Mouse (Mus musculus): ENCODE measurements around the gene Kmt2b. TPM values are rescaled to one million over a fixed set of nuclear protein-coding genes. Genes with fewer than 3 reads are reported as not detected.

Gene Kmt2b
- polyA plus RNA-seq, 1 experiment from 2014 or later = 8.1 TPM

DNA sequence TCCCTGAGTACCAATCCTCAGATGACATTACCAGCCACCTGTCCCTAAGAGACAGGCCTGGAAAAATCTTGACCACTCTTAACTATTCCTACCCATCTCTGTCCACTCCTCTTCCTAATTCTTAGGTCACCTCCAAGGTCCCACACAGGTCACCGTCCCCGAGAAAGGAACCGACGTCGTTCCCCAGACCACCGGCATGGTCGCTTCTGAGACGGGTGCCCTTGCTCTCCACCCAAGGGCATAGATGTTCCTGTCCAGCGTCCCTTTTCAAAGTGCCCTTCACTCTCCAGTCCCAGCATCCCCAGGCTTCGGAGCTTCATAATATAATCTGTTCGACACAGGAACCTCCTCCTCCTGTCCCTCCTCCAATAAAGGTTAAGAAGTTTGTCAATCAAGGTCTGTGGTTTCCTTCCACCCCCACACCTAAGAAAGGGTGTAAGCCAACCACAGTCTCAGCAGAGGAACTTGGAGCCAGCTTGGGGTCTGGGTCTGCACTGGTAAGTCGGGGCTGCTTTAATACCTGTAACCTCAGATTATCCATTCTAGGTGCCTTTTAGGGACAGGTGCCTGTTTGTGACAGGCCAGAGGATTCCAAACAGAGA, 23.5 kb downstream of the Kmt2b start, which contains the start of gene Igflr1:
TSS of gene Igflr1 (plus strand) at position 458 of the 602 bp plus-strand sequence.
- ATAC-seq (replicated peaks; ENCODE audit: insufficient number of reproducible peaks, low FRiP score, low TSS enrichment) = no peak
- H3K9me3 ChIP-seq (replicated peaks; ENCODE audit: control insufficient read depth, low read length) = no peaks in the 10 kb centered on the region
- peak within 1 kb of the TSS; percentile 84 for H3K4me2 ChIP-seq
- peaks cover 5% of the 10 kb centered on the region; the same call in 1 of the 2 replicates for H3K4me1 ChIP-seq (ENCODE audit: control insufficient read depth, insufficient read depth, low read length)
- no peak within 1 kb of the TSS for H3K27ac ChIP-seq (ENCODE audit: low read depth, low read length)
- H3K36me3 ChIP-seq (ENCODE audit: control insufficient read depth, insufficient read depth, low read length) = peaks cover 13% of the 10 kb centered on the region
- H3K9ac ChIP-seq (ENCODE audit: low read depth, low read length) = no peak within 1 kb of the TSS
- H3K4me3 ChIP-seq (ENCODE audit: low read depth, low read length) = peak within 1 kb of the TSS; percentile 79; the same call in 1 of the 2 replicates
- 92% methylated on average over 12 of the region's 12 CpGs for WGBS (ENCODE audit: insufficient replicate concordance)
- H3K27me3 ChIP-seq (ENCODE audit: control insufficient read depth, insufficient read depth, low read length) = no peaks in the 10 kb centered on the region

DNA sequence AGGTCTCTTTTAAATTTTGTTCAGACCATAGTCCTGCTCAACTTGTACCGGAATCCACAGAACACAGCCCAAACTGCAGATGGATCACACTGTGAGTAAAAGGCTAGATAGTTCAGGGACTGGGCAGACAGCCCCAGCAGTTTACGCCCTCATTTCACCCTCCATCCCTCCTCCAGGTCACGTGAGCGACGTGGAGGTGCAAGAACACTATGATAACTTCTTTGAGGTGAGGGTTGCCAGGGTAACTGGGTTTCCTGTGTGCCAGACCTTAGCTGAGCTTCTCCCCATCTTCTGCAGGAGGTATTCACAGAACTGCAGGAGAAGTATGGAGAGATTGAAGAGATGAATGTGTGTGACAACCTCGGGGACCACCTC, 24.6 kb downstream of the Kmt2b start:
- Histone ChIP-seq H3K9ac (ENCODE audit: low read depth, low read length) (peak overlapping the region; percentile 92), H3K4me3 (ENCODE audit: low read depth, low read length) (peak overlapping the region; percentile 79), H3K27ac (ENCODE audit: low read depth, low read length) (no peak overlapping the region), H3K4me2 (peak overlapping the region; percentile 84), H3K4me1 (ENCODE audit: control insufficient read depth, insufficient read depth, low read length) (peaks cover 7% of the 10 kb centered on the region; the same call in 1 of the 2 replicates), H3K9me3 (replicated peaks; ENCODE audit: control insufficient read depth, low read length) (no peaks in the 10 kb centered on the region), H3K36me3 (ENCODE audit: control insufficient read depth, insufficient read depth, low read length) (peaks cover 1% of the 10 kb centered on the region; the same call in 1 of the 2 replicates), H3K27me3 (ENCODE audit: control insufficient read depth, insufficient read depth, low read length) (no peaks in the 10 kb centered on the region)
- 0 out of 2 replicates have a peak, but pooled peaks have one; percentile 3 for ATAC-seq (replicated peaks; ENCODE audit: insufficient number of reproducible peaks, low FRiP score, low TSS enrichment)
- WGBS (ENCODE audit: insufficient replicate concordance) = 31% methylated on average over 6 of the region's 6 CpGs

GRCm38 (mm10) chr7:30563117-30563905, 25.2 kb downstream of the Kmt2b start, which contains the start of the genes U2af1l4, Gm49396 and Psenen:
U2af1l4 (plus strand) TSS chr7:30563301.
Gm49396 (plus strand) TSS chr7:30563344.
Psenen (minus strand) TSS chr7:30563627.
- H3K9me3 ChIP-seq (replicated peaks; ENCODE audit: control insufficient read depth, low read length) = no peaks in the 10 kb centered on the region
- H3K27ac ChIP-seq (ENCODE audit: low read depth, low read length) = peak within 1 kb of the TSS; percentile 98
- under 1% methylated on average over 45 of the region's 45 CpGs for WGBS (ENCODE audit: insufficient replicate concordance)
- no peaks in the 10 kb centered on the region; the same call in 1 of the 2 replicates for H3K36me3 ChIP-seq (ENCODE audit: control insufficient read depth, insufficient read depth, low read length)
- H3K4me3 ChIP-seq (ENCODE audit: low read depth, low read length) = peak within 1 kb of the TSS; percentile 79
- H3K4me2 ChIP-seq = peak within 1 kb of the TSS; percentile 84
- peak; percentile 79 for ATAC-seq (replicated peaks; ENCODE audit: insufficient number of reproducible peaks, low FRiP score, low TSS enrichment)
- peak within 1 kb of the TSS; percentile 92 for H3K9ac ChIP-seq (ENCODE audit: low read depth, low read length)
- no peaks in the 10 kb centered on the region for H3K27me3 ChIP-seq (ENCODE audit: control insufficient read depth, insufficient read depth, low read length)
- H3K4me1 ChIP-seq (ENCODE audit: control insufficient read depth, insufficient read depth, low read length) = peaks cover 13% of the 10 kb centered on the region

DNA sequence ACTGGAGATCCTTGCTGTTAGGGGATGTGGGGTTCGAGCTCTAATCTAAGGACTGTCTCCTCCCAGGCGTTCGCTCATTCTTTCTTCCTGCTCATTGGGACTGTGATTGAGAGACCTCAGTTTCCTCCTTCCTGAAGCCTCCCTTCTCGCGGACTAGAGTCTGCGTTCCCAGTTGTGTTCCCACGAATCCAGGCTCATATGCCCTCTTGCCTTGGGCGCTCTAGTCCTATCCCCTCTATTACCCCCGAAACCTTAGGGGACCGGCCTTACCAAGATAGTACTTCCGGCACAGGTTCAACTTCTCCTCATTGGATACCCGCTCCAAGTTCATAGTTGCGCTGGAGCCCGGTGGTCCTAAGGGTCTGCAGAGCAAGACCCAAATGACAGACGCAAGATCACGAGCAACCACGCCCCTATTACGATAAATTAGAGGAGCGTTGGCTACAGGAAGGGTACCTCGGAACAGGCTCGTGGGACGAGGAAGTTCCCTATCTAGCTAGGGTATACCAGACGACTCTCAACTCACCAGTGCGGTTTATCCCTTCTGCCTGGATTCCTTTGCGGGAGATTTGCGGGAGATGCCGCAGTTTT, 25.9 kb downstream of the Kmt2b start:
- Histone ChIP-seq H3K27ac (ENCODE audit: low read depth, low read length) (peak overlapping the region; percentile 98), H3K9ac (ENCODE audit: low read depth, low read length) (peak overlapping the region; percentile 75), H3K36me3 (ENCODE audit: control insufficient read depth, insufficient read depth, low read length) (no peaks in the 10 kb centered on the region; the same call in 1 of the 2 replicates), H3K4me2 (peak overlapping the region; percentile 84), H3K9me3 (replicated peaks; ENCODE audit: control insufficient read depth, low read length) (no peaks in the 10 kb centered on the region), H3K4me1 (ENCODE audit: control insufficient read depth, insufficient read depth, low read length) (peaks cover 17% of the 10 kb centered on the region), H3K4me3 (ENCODE audit: low read depth, low read length) (peak overlapping the region; percentile 79), H3K27me3 (ENCODE audit: control insufficient read depth, insufficient read depth, low read length) (no peaks in the 10 kb centered on the region)
- no peak for ATAC-seq (replicated peaks; ENCODE audit: insufficient number of reproducible peaks, low FRiP score, low TSS enrichment)
- WGBS (ENCODE audit: insufficient replicate concordance) = 2% methylated on average over 27 of the region's 27 CpGs

DNA sequence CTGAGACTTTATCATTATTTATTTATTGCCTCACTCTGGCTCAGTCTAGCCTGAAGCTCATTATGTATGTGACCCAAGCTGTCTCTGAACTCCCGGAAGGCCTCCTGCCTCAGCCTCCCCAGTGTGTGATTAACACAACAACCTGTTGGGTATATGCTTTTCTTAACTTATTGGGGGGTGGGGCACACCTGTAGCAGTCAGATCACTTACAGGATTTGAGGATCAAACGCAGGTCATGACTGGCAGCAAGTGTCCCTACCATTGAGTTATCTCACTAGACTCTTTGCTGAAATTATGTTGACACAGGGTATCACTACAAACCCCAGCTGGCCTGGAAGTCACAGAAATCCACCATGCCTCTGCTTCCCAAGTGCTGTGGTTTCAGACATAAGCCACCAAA, 28.2 kb downstream of the Kmt2b start:
- Histone ChIP-seq H3K27me3 (ENCODE audit: control insufficient read depth, insufficient read depth, low read length) (no peaks in the 10 kb centered on the region), H3K4me3 (ENCODE audit: low read depth, low read length) (0 out of 2 replicates have a peak overlapping the region, but pooled peaks have one; percentile 64), H3K4me1 (ENCODE audit: control insufficient read depth, insufficient read depth, low read length) (peaks cover 17% of the 10 kb centered on the region), H3K9ac (ENCODE audit: low read depth, low read length) (no peak overlapping the region; the same call in 1 of the 2 replicates), H3K27ac (ENCODE audit: low read depth, low read length) (no peak overlapping the region), H3K9me3 (replicated peaks; ENCODE audit: control insufficient read depth, low read length) (no peaks in the 10 kb centered on the region), H3K36me3 (ENCODE audit: control insufficient read depth, insufficient read depth, low read length) (peaks cover 12% of the 10 kb centered on the region), H3K4me2 (peak overlapping the region; percentile 97)
- 63% methylated on average over 2 of the region's 2 CpGs for WGBS (ENCODE audit: insufficient replicate concordance)
- ATAC-seq (replicated peaks; ENCODE audit: insufficient number of reproducible peaks, low FRiP score, low TSS enrichment) = no peak

- peak within 1 kb of the TSS; percentile 78 for H3K9ac ChIP-seq (ENCODE audit: low read depth, low read length)
- H3K27me3 ChIP-seq (ENCODE audit: control insufficient read depth, insufficient read depth, low read length) = no peaks in the 10 kb centered on the region
- peak; percentile 84 for ATAC-seq (replicated peaks; ENCODE audit: insufficient number of reproducible peaks, low FRiP score, low TSS enrichment)
- peaks cover 17% of the 10 kb centered on the region for H3K4me1 ChIP-seq (ENCODE audit: control insufficient read depth, insufficient read depth, low read length)
- peaks cover 19% of the 10 kb centered on the region for H3K36me3 ChIP-seq (ENCODE audit: control insufficient read depth, insufficient read depth, low read length)
- peak within 1 kb of the TSS; percentile 97 for H3K4me2 ChIP-seq
- H3K4me3 ChIP-seq (ENCODE audit: low read depth, low read length) = peak within 1 kb of the TSS; percentile 64
- 0% methylated on average over 20 of the region's 20 CpGs for WGBS (ENCODE audit: insufficient replicate concordance)
- no peaks in the 10 kb centered on the region for H3K9me3 ChIP-seq (replicated peaks; ENCODE audit: control insufficient read depth, low read length)
- peak within 1 kb of the TSS; percentile 1; the same call in 1 of the 2 replicates for H3K27ac ChIP-seq (ENCODE audit: low read depth, low read length)
These were observed 29.0 kb downstream of the Kmt2b start, which contains the start of gene Lin37 for GRCm38 (mm10) chr7:30559443-30559954. Lin37 (minus strand) TSS chr7:30559838.

- Histone ChIP-seq H3K9me3 (replicated peaks; ENCODE audit: control insufficient read depth, low read length) (no peaks in the 10 kb centered on the region), H3K4me3 (ENCODE audit: low read depth, low read length) (peak overlapping the region; percentile 64), H3K27ac (ENCODE audit: low read depth, low read length) (peak overlapping the region; percentile 1; the same call in 1 of the 2 replicates), H3K9ac (ENCODE audit: low read depth, low read length) (peak overlapping the region; percentile 78), H3K36me3 (ENCODE audit: control insufficient read depth, insufficient read depth, low read length) (peaks cover 19% of the 10 kb centered on the region), H3K4me2 (peak overlapping the region; percentile 97), H3K27me3 (ENCODE audit: control insufficient read depth, insufficient read depth, low read length) (no peaks in the 10 kb centered on the region), H3K4me1 (ENCODE audit: control insufficient read depth, insufficient read depth, low read length) (peaks cover 13% of the 10 kb centered on the region)
- ATAC-seq (replicated peaks; ENCODE audit: insufficient number of reproducible peaks, low FRiP score, low TSS enrichment) = no peak
- 15% methylated on average over 12 of the region's 12 CpGs for WGBS (ENCODE audit: insufficient replicate concordance)
These were observed 29.7 kb downstream of the Kmt2b start for GRCm38 (mm10) chr7:30558656-30559442.

Data from heart, embryonic 11.5 days (tissue).